Mouse (Mus musculus): ENCODE data around the gene Fry. TPM values are rescaled to one million over a fixed set of nuclear protein-coding genes. Genes with fewer than 3 reads are reported as not detected.
A peak's percentile ranks its signal among the peaks of the same experiment; 100 is the strongest.

The Fry gene
- polyA plus RNA-seq, 1 experiment from 2014 or later: 8.6 TPM

DNA sequence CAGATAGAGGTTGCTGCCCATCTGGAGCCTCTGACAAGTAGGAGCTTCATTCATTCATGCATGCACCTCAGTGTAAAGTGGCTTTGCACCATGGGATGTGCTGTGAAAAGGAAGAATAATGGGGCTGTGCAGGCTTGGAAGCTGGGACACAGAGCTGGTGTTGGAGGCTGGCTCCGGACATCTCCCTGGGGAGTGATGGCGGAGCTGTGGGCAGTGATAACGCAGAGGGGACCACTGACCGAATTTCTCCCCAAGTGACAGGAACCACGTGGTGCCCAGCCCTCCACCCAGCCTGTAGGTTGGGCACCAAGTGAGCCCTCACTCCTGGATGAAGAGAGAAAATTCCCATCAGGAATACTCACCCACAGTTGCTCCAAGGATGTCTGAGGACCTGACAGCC lies 207.0 kb downstream of the Fry start:
- Histone ChIP-seq H3K27me3 (replicated peaks) (no peaks in the 10 kb centered on the region), H3K4me2 (no peak overlapping the region), H3K36me3 (no peaks in the 10 kb centered on the region), H3K4me1 (no peaks in the 10 kb centered on the region), H3K9ac (no peak overlapping the region), H3K27ac (no peak overlapping the region), H3K4me3 (replicated peaks) (no peak overlapping the region), H3K9me3 (no peaks in the 10 kb centered on the region)
- ATAC-seq (ENCODE audit: insufficient read depth, low FRiP score, low read depth): no peak
- 71% methylated on average over 5 of the region's 5 CpGs for whole genome bisulfite sequencing

DNA sequence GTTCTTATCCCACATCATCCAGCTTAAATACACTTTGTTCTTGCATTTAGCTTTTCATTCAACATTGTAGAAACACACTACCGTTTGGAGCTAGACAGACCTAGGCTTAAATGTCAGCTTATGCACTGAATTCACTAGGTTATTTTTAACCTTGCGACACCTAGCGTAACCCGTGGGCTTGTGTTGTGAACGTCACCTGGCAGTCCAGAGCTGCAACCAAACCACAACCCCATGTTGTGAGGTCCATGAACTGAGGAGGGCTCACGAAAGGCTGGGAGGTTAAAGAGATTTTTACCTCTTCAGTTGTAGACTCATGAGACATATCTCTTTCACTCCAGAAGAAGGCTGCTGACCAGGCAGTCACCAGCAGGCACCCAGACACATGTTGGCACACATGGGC lies 210.2 kb downstream of the Fry start:
- H3K4me1 ChIP-seq: no peaks in the 10 kb centered on the region
- ATAC-seq (ENCODE audit: insufficient read depth, low FRiP score, low read depth): no peak
- H3K27ac ChIP-seq: no peak overlapping the region
- no peak overlapping the region for H3K4me3 ChIP-seq (replicated peaks)
- no peaks in the 10 kb centered on the region for H3K36me3 ChIP-seq
- no peak overlapping the region for H3K4me2 ChIP-seq
- no peaks in the 10 kb centered on the region for H3K9me3 ChIP-seq
- WGBS: 88% methylated on average over 6 of the region's 6 CpGs
- H3K9ac ChIP-seq: no peak overlapping the region
- H3K27me3 ChIP-seq (replicated peaks): no peaks in the 10 kb centered on the region

DNA sequence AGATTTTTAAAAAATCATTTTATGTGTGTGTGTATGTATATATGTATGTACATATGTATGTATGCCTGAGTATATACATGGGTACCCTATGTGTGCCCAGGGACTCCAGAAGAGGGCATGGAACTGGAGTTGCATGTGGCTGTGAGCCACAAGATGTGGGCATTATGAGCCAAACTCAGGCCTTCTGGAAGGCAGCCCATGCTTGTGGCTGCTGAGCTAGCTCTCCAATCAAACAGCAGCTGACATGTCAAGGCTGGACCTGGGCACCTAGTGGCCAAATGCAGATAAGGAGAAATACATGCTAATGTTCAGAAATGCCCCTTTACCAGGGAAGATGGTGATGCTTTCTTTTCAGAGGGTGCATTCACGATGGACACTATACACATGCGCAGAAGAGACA lies 213.4 kb downstream of the Fry start:
- 69% methylated on average over 2 of the region's 2 CpGs for WGBS
- no peaks in the 10 kb centered on the region for H3K36me3 ChIP-seq
- no peaks in the 10 kb centered on the region for H3K4me1 ChIP-seq
- 0 out of 2 replicates have a peak overlapping the region, but pooled peaks have one; percentile 5 for H3K27ac ChIP-seq
- no peak for ATAC-seq (ENCODE audit: insufficient read depth, low FRiP score, low read depth)
- no peaks in the 10 kb centered on the region for H3K9me3 ChIP-seq
- H3K4me2 ChIP-seq: no peak overlapping the region
- no peak overlapping the region for H3K9ac ChIP-seq
- no peak overlapping the region for H3K4me3 ChIP-seq (replicated peaks)
- H3K27me3 ChIP-seq (replicated peaks): no peaks in the 10 kb centered on the region

DNA sequence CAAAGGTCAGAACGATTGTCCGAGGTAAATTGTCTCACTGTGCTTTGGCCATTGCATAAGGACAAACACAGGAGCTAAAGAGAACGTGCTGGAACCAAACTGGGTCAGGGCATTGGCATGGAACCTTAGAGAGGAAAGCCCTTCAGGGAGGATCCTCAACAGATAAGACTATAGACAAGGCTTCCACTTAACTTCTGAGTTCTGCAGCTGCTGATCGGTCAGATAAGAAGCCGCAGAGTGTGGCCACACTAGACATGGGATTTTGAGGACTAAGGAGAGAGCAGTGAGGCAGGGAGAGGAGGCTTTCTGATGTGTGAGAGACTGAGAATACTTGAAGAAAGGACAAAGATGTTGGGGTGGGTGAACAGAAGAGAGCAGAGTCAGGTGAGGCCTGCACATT lies 214.4 kb downstream of the Fry start:
- Histone ChIP-seq H3K4me1 (no peaks in the 10 kb centered on the region), H3K36me3 (no peaks in the 10 kb centered on the region), H3K9me3 (no peaks in the 10 kb centered on the region), H3K27me3 (replicated peaks) (no peaks in the 10 kb centered on the region), H3K4me3 (replicated peaks) (no peak overlapping the region), H3K27ac (peak overlapping the region; percentile 74), H3K4me2 (no peak overlapping the region), H3K9ac (no peak overlapping the region)
- ATAC-seq (ENCODE audit: insufficient read depth, low FRiP score, low read depth): no peak
- 52% methylated on average over 5 of the region's 5 CpGs for WGBS

DNA sequence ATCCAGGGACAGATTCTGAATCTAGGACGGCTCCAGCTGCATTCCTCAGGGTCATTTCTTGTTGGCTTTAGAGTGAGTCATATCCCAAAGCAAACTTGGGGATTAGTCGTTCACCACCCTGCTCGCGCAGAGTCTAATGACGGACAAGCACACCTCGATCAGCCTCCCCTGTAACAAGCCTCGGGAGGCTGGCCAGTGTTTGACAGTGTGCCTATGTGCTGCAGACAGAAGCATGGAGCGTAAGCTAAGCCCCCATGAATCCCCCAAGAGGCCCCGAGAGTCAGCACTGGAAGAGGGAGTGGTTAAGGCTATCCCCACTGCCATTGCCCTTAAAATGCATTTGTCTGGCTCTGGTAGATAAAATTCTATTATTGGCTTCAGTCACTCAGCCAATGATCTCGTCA lies 214.9 kb downstream of the Fry start:
- H3K27me3 ChIP-seq (replicated peaks): no peaks in the 10 kb centered on the region
- no peaks in the 10 kb centered on the region for H3K4me1 ChIP-seq
- peak overlapping the region; percentile 28; the same call in 1 of the 2 replicates for H3K4me2 ChIP-seq
- WGBS: 42% methylated on average over 10 of the region's 10 CpGs
- peak; percentile 79 for ATAC-seq (ENCODE audit: insufficient read depth, low FRiP score, low read depth)
- H3K36me3 ChIP-seq: no peaks in the 10 kb centered on the region
- H3K4me3 ChIP-seq (replicated peaks): no peak overlapping the region
- no peaks in the 10 kb centered on the region for H3K9me3 ChIP-seq
- no peak overlapping the region for H3K9ac ChIP-seq
- H3K27ac ChIP-seq: peak overlapping the region; percentile 74

DNA sequence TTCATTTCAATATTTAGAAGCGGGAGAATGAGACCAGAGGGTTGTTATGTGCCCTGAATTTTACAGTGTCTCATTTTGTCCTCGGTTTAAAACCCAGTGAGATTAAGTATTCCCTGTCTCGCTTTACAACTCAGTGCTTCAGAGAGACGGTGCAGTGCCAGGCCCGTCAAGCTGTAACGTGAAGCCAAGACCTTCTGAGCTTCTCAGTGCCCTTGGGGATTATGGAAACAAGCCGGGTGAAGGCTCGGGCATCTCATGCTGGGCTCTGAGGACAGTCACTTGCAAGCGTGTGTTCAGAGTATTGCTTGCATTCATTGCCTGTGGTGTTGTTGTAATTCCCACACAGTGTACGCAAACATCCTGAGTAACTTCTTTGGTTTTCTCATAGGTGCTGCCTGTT lies 218.0 kb downstream of the Fry start:
- Histone ChIP-seq H3K36me3 (no peaks in the 10 kb centered on the region), H3K9me3 (0 out of 2 replicates have a peak, but pooled peaks cover 2% of the 10 kb centered on the region), H3K4me2 (no peak overlapping the region), H3K4me3 (replicated peaks) (no peak overlapping the region), H3K27ac (no peak overlapping the region), H3K9ac (no peak overlapping the region), H3K27me3 (replicated peaks) (no peaks in the 10 kb centered on the region), H3K4me1 (no peaks in the 10 kb centered on the region)
- WGBS: 75% methylated on average over 10 of the region's 10 CpGs
- ATAC-seq (ENCODE audit: insufficient read depth, low FRiP score, low read depth): no peak

DNA sequence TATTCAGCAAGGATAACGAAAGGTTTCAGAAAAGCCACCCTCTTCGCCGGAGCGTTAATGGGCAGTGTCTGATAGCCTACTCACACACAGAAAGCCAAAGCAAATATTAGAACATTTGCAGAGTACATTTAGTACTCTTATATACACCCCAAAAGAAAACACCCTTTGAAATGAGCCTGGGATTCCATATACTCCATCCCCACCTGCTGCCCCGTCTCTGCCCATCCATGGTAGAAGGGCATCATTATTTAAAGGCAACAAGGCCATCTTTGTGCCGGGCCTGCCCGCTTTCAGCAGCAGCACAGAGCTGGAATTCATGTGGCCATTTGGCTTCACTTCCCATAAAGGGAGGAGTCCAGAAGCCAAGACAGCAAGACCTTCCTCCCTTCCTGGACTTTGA lies 219.3 kb downstream of the Fry start:
- H3K27me3 ChIP-seq (replicated peaks): no peaks in the 10 kb centered on the region
- WGBS: 66% methylated on average over 7 of the region's 7 CpGs
- no peaks in the 10 kb centered on the region for H3K36me3 ChIP-seq
- ATAC-seq (ENCODE audit: insufficient read depth, low FRiP score, low read depth): peak; percentile 77
- peak overlapping the region; percentile 8; the same call in 1 of the 2 replicates for H3K4me2 ChIP-seq
- no peak overlapping the region for H3K9ac ChIP-seq
- H3K4me3 ChIP-seq (replicated peaks): no peak overlapping the region
- H3K27ac ChIP-seq: peak overlapping the region; percentile 45; the same call in 1 of the 2 replicates
- H3K4me1 ChIP-seq: no peaks in the 10 kb centered on the region
- 0 out of 2 replicates have a peak, but pooled peaks cover 2% of the 10 kb centered on the region for H3K9me3 ChIP-seq

DNA sequence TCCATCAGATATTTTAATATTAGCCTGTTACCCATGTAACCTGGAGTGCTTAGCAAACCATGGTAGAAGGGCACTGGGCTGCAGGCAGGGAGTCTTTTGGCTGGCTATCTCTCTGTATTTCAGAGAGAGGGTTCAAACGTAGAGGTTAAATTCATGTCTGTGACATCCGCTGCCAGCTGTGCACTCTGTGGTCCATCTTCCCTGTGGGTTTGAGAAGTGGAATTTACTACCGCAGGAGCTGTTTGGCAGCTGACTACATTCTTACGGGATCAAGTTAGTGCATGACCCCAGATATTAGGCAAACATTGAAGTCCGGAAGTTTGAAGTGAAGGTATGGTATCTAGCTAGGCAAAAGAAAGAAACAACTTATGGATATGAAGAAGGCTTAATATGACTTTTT lies 222.5 kb downstream of the Fry start:
- no peak overlapping the region for H3K9ac ChIP-seq
- 0 out of 2 replicates have a peak, but pooled peaks cover 2% of the 10 kb centered on the region for H3K9me3 ChIP-seq
- H3K4me1 ChIP-seq: no peaks in the 10 kb centered on the region
- WGBS: 33% methylated on average over 5 of the region's 5 CpGs
- H3K4me3 ChIP-seq (replicated peaks): no peak overlapping the region
- H3K27me3 ChIP-seq (replicated peaks): no peaks in the 10 kb centered on the region
- ATAC-seq (ENCODE audit: insufficient read depth, low FRiP score, low read depth): no peak
- H3K4me2 ChIP-seq: no peak overlapping the region
- no peak overlapping the region for H3K27ac ChIP-seq
- no peaks in the 10 kb centered on the region for H3K36me3 ChIP-seq

DNA sequence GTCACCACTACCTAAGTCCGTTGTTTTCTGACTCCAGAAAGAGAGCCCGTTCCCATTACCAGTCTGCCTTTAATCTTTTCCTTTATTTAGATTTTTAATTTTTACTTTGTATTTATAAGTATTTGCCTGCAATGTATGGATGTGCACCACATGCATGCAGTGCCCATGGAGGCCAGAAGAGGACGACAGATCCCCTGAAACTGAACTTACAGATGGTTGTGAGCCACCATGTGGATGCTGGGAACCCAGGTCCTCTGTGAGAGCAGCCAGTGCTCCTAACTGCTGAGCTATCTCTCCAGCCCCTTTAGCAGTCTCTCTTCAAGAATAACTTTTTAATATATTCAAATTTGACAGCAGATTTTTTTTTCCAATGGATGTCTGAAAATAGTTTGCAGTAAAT lies 223.7 kb downstream of the Fry start:
- Histone ChIP-seq H3K4me3 (replicated peaks) (no peak overlapping the region), H3K27me3 (replicated peaks) (no peaks in the 10 kb centered on the region), H3K4me1 (no peaks in the 10 kb centered on the region), H3K36me3 (0 out of 2 replicates have a peak, but pooled peaks cover 2% of the 10 kb centered on the region), H3K27ac (no peak overlapping the region), H3K9ac (no peak overlapping the region), H3K9me3 (0 out of 2 replicates have a peak, but pooled peaks cover 2% of the 10 kb centered on the region), H3K4me2 (no peak overlapping the region)
- no peak for ATAC-seq (ENCODE audit: insufficient read depth, low FRiP score, low read depth)
- 89% methylated on average over 3 of the region's 3 CpGs for WGBS

DNA sequence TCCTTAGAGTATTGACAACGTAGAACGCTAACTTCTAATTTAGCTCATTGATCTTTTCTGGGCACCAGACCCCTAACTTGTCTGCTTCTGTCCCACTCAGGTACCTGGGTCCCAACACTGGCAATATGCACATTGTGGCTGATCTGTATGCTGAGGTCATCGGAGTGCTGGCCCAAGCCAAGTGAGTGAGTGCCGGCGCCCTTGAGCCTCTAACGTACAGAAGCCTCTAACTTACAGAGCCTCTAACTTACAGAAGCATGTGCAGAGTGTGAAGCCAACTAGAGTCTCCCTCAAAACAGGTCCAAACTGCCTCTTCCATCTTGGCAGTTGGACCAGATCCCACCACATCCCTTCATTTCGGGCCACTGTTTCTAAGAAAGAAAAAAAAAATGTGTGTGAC lies 227.5 kb downstream of the Fry start:
- no peak overlapping the region for H3K9ac ChIP-seq
- no peaks in the 10 kb centered on the region for H3K27me3 ChIP-seq (replicated peaks)
- H3K4me1 ChIP-seq: no peaks in the 10 kb centered on the region
- H3K4me2 ChIP-seq: no peak overlapping the region
- 88% methylated on average over 7 of the region's 7 CpGs for WGBS
- H3K36me3 ChIP-seq: 0 out of 2 replicates have a peak, but pooled peaks cover 3% of the 10 kb centered on the region
- no peaks in the 10 kb centered on the region for H3K9me3 ChIP-seq
- no peak overlapping the region for H3K27ac ChIP-seq
- ATAC-seq (ENCODE audit: insufficient read depth, low FRiP score, low read depth): no peak
- no peak overlapping the region for H3K4me3 ChIP-seq (replicated peaks)

DNA sequence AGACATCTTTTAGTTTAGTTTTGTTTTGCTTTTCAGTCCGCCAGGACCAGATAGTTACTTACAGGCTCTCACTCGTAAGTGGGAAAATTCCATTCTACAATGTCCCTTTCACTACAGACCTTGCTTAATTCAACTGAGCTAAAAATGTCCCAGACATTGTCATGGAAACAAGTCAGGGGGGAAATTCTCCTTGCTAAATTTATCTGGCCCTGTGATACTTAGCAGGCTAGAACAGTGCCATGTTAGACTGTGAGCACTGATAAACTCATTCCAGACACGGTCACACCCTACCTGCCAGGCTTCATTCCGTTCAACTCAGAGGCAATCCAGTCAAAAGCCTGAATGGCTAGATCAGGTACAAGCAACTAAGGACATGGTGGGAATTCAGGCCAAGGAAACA lies 227.9 kb downstream of the Fry start:
- Histone ChIP-seq H3K36me3 (0 out of 2 replicates have a peak, but pooled peaks cover 3% of the 10 kb centered on the region), H3K4me3 (replicated peaks) (no peak overlapping the region), H3K9me3 (no peaks in the 10 kb centered on the region), H3K4me2 (no peak overlapping the region), H3K9ac (no peak overlapping the region), H3K4me1 (no peaks in the 10 kb centered on the region), H3K27me3 (replicated peaks) (no peaks in the 10 kb centered on the region), H3K27ac (no peak overlapping the region)
- 69% methylated on average over 4 of the region's 4 CpGs for WGBS
- peak; percentile 58; the same call in 1 of the 2 replicates for ATAC-seq (ENCODE audit: insufficient read depth, low FRiP score, low read depth)

DNA sequence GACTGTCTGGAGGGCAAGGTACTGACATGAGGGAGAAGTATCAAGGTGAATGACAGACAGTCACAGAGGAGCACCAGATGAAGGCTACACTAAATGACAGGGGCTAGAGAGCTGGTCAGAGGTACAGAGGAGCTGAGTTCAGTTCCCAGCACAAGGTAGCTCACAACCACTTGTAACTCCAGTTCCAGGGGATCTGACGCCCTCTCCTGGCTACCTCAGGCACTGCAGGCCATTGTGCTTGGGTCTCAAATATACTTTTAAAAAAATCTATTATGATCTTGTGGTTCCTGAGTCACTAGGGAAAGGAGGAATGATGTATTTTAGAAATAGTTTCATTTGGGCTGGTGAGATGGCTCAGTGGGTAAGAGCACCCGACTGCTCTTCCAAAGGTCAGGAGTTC lies 229.4 kb downstream of the Fry start:
- Histone ChIP-seq H3K4me2 (no peak overlapping the region), H3K4me1 (no peaks in the 10 kb centered on the region), H3K4me3 (replicated peaks) (no peak overlapping the region), H3K27ac (no peak overlapping the region), H3K27me3 (replicated peaks) (no peaks in the 10 kb centered on the region), H3K9ac (no peak overlapping the region), H3K36me3 (0 out of 2 replicates have a peak, but pooled peaks cover 3% of the 10 kb centered on the region), H3K9me3 (no peaks in the 10 kb centered on the region)
- 85% methylated on average over 2 of the region's 2 CpGs for WGBS
- no peak for ATAC-seq (ENCODE audit: insufficient read depth, low FRiP score, low read depth)

DNA sequence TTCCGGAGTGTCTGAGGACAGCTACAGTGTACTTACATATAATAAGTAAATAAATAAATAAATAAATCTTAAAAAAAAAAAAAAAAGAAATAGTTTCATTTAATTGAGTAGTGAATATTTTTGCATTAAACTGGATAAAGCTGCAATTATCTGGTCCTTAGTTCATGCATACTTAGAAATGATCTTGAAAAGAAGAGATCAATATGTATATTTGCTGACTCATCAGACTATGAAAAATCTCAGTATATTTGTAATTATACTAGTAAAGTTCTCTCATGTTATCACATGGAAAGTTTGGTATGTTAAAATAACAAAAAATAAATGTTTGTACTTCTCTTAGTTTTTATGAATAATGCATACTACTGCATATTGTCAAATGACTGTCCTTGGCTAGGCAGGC lies 229.9 kb downstream of the Fry start:
- no peak for ATAC-seq (ENCODE audit: insufficient read depth, low FRiP score, low read depth)
- H3K4me2 ChIP-seq: no peak overlapping the region
- no peak overlapping the region for H3K27ac ChIP-seq
- H3K4me1 ChIP-seq: no peaks in the 10 kb centered on the region
- no peaks in the 10 kb centered on the region for H3K27me3 ChIP-seq (replicated peaks)
- H3K36me3 ChIP-seq: 0 out of 2 replicates have a peak, but pooled peaks cover 3% of the 10 kb centered on the region
- 100% methylated on average over 1 of the region's 1 CpGs for WGBS
- H3K9ac ChIP-seq: no peak overlapping the region
- H3K9me3 ChIP-seq: no peaks in the 10 kb centered on the region
- no peak overlapping the region for H3K4me3 ChIP-seq (replicated peaks)

Data from stomach, embryonic 15.5 days (tissue).